11 mouse cellular contexts compared by ENCODE assay signal in the genomic region with DNA sequence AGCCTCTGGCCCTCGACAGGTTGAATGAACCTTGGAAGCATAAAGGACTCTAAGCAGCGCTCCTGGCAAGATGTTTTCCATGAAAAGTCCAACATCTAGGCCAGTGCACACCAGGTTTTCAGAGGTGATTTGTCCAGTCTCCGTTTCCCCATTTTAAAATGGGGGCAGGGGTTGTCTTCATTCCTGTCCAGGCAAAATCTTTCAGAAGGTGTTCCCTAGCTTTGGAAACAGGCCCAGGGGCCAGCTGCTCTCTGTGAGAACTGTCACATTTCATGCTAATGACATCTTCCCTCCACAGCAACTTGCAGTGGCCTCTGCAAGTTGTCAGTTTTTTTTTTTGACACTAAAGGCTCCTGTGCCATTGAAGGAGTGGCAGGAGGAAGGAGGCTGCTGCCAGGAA.
DNase-seq lines count a peak whose midpoint lies in the region; ATAC-seq lines count a peak whose summit lies in the region.
"Had no signal": no experiment of that assay in that cellular context is flagged by ENCODE, and none has a peak within 500 bp of the region (broad histone marks: within the 10 kb centered on the region; RNA-seq: fewer than 3 reads in every experiment).

No protein-coding gene starts in this region.

- H3K4me2 ChIP-seq in heart, embryonic 14.5 days (ENCODE audit: low read length) = peak overlapping the region; percentile 45; the same call in 1 of the 2 replicates
- peak overlapping the region; percentile 73 for H3K4me2 ChIP-seq in hindbrain, embryonic 16.5 days (ENCODE audit: low read length)
- H3K4me2 ChIP-seq: stomach, embryonic 15.5 days had no signal

- H3K9ac ChIP-seq in heart, embryonic 14.5 days (ENCODE audit: low read length) = peak overlapping the region; percentile 49; the same call in 1 of the 2 replicates
- peak overlapping the region; percentile 1; the same call in 1 of the 2 replicates for H3K9ac ChIP-seq in hindbrain, embryonic 16.5 days (ENCODE audit: low read depth, low read length)
- H3K9ac ChIP-seq: stomach, embryonic 15.5 days had no signal

- no peak overlapping the region for H3K4me3 ChIP-seq in heart, embryonic 14.5 days (ENCODE audit: control insufficient read depth in 1 of 2, insufficient read depth in 1 of 2, low read depth in 1 of 2, low read length in 2 of 2)
- peak overlapping the region; percentile 48 for H3K4me3 ChIP-seq in hindbrain, embryonic 16.5 days (ENCODE audit: low read length)
- H3K4me3 ChIP-seq: myocyte; stomach, embryonic 15.5 days had no signal

- H3K27ac ChIP-seq in heart, embryonic 14.5 days (replicated peaks in 1 of 2; ENCODE audit: control insufficient read depth in 1 of 2, insufficient read depth in 1 of 2, low read depth in 2 of 2, low read length in 2 of 2) = peak overlapping the region; percentile 89 to 94
- peak overlapping the region; percentile 41 for H3K27ac ChIP-seq in hindbrain, embryonic 16.5 days (ENCODE audit: low read depth, low read length)
- H3K27ac ChIP-seq: stomach, embryonic 15.5 days had no signal

- no peak for DNase-seq in heart, adult 8-10 months (ENCODE audit: low spot score)
- peak; percentile 43 for DNase-seq in MN1 (ENCODE audit: low spot score)
- DNase-seq in cerebellum, postnatal 25 days = peak; percentile 57 to 66
- DNase-seq in spleen, postnatal 14 days (ENCODE audit: low spot score in 2 of 2) = no peak
- no peak for DNase-seq in kidney, adult 8-10 months
- DNase-seq in adrenal gland, postnatal 36 days = no peak

- WGBS in heart, embryonic 14.5 days = 52% methylated on average over 3 of the region's 3 CpGs
- 50% methylated on average over 3 of the region's 3 CpGs for WGBS in hindbrain, embryonic 16.5 days

- no peak for ATAC-seq in heart, embryonic 14.5 days (ENCODE audit: insufficient number of reproducible peaks, insufficient read depth, low FRiP score, low read depth)
- ATAC-seq in hindbrain, embryonic 16.5 days = no peak
- ATAC-seq: Patski had no signal

- no peaks in the 10 kb centered on the region for H3K9me3 ChIP-seq in heart, embryonic 14.5 days (ENCODE audit: control insufficient read depth, low read length)
- no peaks in the 10 kb centered on the region for H3K9me3 ChIP-seq in hindbrain, embryonic 16.5 days (ENCODE audit: control insufficient read depth, low read length)
- H3K9me3 ChIP-seq: stomach, embryonic 15.5 days had no signal

- peaks cover 44 to 62% of the 10 kb centered on the region in 2 experiments for H3K4me1 ChIP-seq in heart, embryonic 14.5 days (ENCODE audit: control insufficient read depth in 2 of 2, insufficient read depth in 2 of 2, low read length in 2 of 2)
- peaks cover 45% of the 10 kb centered on the region for H3K4me1 ChIP-seq in hindbrain, embryonic 16.5 days (ENCODE audit: control insufficient read depth, insufficient read depth, low read depth, low read length)

- no peaks in the 10 kb centered on the region for H3K27me3 ChIP-seq in heart, embryonic 14.5 days (ENCODE audit: control insufficient read depth, insufficient read depth, low read length)
- no peaks in the 10 kb centered on the region for H3K27me3 ChIP-seq in hindbrain, embryonic 16.5 days (replicated peaks; ENCODE audit: control insufficient read depth, insufficient read depth, low read length)
- H3K27me3 ChIP-seq: Patski; stomach, embryonic 15.5 days had no signal

- H3K36me3 ChIP-seq in heart, embryonic 14.5 days (ENCODE audit: control insufficient read depth, insufficient read depth, low read length) = no peaks in the 10 kb centered on the region
- no peaks in the 10 kb centered on the region for H3K36me3 ChIP-seq in hindbrain, embryonic 16.5 days (ENCODE audit: control insufficient read depth, insufficient read depth, low read length)
- H3K36me3 ChIP-seq: stomach, embryonic 15.5 days had no signal

Comparison
In these comparisons a context has a peak if more than half of its experiments do, and no peak if none do; other contexts are left out.
1. DNase-seq: peak in MN1 (single experiment) and cerebellum, postnatal 25 days (2 of 2); none in heart, adult 8-10 months (single experiment), spleen, postnatal 14 days (0 of 2), kidney, adult 8-10 months (0 of 2) and adrenal gland, postnatal 36 days (0 of 2).